Mouse (Mus musculus) monocyte, adult 5-6 weeks (primary cell): ENCODE data around the gene Akap7. TPM values are rescaled to one million over a fixed set of nuclear protein-coding genes. Genes with fewer than 3 reads are reported as not detected.

ENCODE experiments used
- ATAC-seq: fragments of 153-309, 156-312 bp; replicated peaks from 2 replicates; pipeline ENCODE4 v1.8.0; 2017; ENCODE audit warnings: mild to moderate bottlenecking; ENCODE audit not compliant: low TSS enrichment, insufficient number of reproducible peaks, severe bottlenecking, poor library complexity, low FRiP score
- total RNA-seq: library from RNA; stranded (forward); fragments of 200-1000, 200-491, 200-594 nt; gene quantifications from 3 replicates; pipeline ENCODE4 v1.2.3, GENCODE M21; 2017

The Akap7 gene
- total RNA-seq, 1 experiment from 2014 or later: 22.7 TPM

DNA sequence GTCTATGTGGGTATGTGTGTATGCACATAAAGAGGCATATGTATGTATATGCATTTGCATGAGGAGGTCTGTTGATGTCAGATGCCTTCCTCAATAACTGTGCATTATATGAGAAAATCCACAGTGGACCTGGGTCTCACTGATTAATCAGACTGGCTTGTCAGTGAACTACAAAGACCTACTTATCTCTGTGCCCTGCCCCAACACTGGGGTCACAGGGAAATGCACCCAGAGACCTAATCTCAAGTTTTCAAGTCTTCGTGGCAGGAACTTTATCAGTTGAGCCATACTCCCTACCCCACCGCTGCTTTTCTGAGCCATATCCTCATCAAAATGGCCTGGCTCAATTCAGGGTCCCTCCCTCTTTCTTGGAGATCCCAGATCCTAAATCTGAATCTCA is 146.0 kb downstream of the Akap7 start:
- no peak for ATAC-seq

DNA sequence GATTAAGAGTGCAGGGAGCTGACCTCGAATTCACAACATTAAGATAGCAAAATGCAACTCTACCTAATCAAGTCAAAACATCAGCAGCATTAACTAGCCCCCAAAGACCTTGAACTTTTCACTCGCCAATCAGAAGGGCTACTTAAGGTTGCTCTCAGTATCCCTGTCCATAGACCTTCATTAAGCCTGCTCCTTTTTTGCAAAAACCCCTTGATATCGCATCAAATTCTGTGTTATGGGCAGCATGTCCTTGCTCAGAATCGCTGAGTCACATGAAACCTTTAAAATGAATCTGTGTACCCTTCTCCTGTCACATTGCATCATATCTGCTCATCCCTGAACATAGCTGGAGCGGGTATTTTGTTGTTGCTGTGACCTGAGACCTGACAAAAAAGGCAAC is 149.0 kb downstream of the Akap7 start:
- no peak for ATAC-seq

DNA sequence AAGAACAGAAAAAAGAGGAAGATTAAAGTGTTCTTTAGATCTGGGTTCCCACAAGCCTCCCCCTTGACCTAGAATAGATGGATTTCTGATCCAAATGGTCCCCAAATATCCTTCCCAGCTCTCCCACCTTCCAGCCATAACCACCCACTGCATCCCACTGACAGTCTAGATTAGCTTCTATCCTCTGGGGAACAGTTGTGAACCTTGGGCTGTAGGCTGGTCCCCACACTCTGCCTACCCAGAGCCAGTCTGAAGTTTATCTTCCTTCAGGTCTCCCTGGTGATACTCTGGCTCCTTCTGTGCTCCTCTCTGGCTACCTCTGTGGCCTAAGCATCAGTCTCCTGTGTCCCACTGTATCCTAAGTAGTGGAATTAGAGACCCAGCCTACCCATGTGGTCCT is 150.3 kb downstream of the Akap7 start:
- ATAC-seq: no peak

DNA sequence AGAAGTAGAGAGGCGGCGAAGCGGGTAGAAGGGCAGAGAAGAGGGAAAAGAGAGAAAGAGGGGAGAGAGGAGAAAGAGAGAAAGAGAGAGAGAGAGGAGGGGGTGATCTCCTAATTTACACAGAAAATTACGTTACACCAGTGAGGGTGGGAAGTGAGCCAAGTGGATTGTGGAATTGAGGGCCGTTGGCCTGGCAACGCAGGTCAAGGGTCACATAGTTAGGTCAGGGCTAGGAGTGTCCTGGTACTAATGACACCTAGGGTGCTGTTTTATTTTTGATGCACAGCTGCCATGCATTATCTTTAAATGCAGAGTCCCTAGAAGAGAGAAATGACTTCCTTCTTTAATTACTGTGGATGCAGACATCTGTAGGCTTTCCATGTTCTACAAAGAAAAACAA is 153.4 kb downstream of the Akap7 start:
- ATAC-seq: no peak

DNA sequence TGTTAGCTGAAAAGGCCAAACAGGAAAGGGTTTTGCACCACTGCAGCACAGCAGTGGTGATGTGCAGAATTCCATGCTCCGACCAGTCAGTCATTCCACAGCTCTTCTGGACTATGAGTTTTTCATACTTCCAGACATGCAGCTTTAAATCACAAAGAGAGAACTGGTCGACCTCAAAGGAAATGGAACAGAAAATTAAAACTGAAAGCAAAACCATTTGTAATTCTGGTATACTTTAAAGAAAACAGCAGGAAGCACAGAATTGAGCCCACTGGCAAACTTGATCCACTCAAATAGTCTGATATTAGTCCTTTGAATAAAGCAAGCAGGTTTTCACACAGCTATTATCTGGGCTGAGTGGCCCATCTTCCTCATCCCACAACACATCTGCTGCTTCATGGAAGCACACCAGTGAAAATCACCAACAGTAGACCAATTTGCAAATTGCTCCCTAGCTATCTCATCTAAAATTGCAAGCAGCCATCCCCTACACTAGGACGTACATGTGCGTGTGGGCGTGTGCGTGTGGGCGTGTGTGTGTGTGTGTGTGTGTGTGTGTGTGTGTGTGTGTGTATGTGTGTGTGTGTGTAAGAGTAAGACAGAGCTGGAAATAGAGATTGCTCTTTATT is 156.4 kb downstream of the Akap7 start:
- no peak for ATAC-seq

DNA sequence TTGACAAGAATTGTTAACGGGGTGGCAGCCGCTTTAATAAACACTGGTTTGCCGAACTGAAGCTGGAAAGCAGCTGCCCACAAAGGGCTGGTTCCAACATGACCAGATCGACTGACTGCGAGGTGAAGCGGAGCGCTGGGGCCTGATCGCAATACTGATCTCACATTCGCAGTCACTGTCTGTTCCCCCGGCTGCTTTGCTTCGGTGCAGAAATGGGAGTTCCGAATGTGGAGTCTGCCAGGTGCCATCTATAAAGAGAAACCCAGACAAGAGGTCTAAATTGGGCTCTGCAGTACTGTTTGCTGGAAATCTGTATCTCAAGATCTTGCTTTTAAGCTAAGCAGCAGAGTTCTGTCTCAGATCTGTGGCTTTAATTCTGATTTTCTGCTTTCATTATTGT is 161.8 kb downstream of the Akap7 start:
- no peak for ATAC-seq

DNA sequence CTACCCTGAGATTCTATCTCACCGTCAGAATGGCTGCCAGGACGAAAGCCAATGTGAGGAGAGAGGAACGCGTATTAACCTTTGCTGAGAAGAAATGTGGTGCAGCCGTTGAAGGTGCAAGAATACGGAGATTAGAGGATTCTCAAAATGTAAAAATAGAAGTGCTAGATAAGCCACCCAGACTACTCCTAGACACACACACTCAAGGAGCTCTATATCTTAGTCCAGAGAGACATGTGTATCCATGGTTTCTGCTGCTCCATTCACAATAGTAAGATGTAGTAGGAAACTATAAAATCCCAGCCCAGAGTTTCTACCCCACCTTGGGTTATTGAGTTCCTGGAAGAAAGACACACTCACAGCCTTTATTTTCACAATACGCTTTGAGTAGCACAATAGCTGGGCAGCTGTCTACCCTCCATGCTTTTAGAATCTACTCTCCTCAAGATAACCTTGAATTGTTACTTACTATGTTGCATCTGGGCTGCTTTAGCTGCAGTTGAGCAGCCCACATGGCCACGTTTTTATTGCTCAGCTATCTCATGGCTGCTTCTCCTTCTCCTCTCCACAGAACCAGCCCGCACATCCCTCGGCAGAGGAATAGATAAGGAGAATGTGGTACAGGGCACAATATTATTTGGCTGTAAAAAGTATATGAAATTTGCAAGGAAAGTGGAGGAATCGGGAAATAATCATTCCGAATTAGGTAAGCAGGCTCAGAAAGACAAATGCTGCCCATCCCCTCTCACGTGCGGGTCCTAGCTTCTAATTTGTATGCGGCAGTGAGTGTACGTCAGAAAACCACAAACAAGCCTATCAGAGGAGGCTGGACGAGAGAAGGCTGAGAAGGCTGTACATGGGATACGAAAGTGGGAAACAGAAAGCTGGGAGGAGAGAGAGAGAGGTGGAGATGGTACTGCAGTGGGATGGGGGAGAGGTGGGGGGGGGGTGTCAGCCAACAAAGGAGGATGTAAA is 162.6 kb downstream of the Akap7 start:
- ATAC-seq: no peak

DNA sequence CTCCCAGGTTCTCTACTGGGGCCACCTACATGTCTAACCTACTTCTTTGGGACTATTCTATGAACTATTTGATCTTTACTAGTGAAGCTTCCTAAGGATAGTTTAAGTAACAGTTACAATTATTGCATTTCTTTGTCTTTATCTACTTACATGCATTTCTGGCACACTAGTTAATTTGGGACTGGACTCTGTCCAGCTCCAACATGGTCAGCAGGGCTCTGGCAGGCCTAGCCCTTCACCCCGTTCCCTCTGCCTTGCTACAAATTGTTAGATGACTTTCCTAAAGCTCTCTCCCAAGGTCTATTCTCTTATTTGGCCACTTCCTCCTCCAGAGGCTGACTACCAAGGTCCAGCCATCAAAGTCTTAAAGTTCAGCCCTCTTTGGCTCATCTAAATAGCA is 165.9 kb downstream of the Akap7 start:
- ATAC-seq: no peak

DNA sequence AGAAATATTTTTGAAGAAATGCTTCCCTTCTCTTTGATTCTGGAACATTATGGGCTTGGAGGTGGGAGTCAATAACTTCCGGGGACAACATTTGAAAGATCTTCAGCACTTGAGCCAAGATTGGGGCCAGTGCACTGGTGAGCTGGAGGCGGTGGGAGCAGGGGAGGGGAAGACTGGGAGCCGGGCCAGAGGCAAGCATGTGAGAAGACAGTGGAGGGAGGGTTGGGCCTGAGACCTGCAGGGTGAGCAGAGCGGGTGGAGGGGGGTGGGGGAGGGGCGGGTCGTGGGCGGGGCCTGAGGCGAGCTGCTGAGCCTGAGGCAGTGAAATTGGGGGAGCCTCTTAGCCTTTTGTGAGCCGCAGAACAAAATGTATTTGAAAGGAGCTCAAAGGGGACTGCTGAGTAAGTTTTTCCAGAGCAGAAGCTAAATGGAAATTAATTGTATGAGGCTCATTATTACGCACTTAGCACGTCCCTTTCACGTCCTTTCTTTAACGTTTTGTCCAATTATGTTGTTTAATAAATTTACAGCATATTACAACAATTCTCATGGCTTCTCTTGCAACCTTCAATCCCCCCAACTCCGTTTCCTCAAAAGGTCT is 167.4 kb downstream of the Akap7 start:
- no peak for ATAC-seq

DNA sequence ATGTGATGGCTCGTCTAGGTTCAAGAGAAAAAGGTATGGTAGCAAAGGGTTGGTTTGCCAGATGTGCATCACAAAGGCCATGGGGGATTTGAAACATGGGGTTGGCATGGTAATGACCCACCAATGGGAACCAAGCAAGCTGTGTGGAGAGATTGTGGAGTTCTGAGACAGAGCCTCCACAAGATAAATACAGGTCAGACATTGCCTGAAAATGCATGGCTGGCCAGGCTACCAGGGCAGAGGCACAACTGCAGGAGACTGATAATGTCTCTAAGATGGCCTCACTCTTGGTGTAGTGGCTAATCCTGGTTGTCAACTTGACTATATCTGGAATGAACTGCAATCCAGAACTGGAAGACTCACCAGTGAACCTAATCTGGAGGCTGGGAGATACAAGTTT is 174.1 kb downstream of the Akap7 start:
- ATAC-seq: no peak

DNA sequence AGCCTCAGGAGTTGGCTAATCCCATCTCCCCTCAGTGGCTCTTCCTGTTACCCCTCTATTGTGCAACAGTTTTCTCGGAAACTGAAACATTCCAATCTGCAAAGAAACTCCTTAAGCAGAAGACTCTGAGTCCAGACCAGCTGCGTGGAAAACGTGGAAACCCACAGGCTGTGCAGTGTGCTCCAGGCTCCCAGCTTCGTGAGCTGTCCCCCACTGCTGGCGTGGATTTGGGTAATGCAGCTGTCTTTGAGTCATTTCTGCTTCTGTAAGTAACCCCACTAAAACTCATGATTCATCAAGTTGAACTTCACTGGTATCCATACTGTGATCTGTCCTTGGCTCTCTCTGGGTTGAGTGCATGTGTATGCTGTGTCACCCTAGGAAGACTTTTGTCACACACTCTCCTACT is 179.2 kb downstream of the Akap7 start:
- ATAC-seq: no peak

DNA sequence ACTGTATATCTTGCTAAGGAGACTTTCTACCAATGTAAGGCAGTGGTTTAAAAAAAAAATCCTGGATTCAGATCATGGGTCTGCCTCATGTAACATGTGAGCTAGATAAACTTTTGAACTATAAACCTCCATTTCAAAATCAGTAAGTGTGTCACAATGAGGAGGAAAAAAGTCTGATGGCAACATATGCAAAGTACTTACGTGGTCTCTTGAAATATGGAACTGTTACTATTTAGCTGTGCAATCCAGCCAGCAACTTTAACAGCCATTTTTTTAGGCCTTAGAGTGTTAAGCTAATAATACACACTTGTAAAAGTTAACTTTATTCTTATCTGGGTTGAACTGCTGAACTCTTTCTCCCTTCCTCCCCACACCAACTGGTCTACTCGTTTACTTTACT is 181.6 kb downstream of the Akap7 start:
- peak; percentile 81 for ATAC-seq

DNA sequence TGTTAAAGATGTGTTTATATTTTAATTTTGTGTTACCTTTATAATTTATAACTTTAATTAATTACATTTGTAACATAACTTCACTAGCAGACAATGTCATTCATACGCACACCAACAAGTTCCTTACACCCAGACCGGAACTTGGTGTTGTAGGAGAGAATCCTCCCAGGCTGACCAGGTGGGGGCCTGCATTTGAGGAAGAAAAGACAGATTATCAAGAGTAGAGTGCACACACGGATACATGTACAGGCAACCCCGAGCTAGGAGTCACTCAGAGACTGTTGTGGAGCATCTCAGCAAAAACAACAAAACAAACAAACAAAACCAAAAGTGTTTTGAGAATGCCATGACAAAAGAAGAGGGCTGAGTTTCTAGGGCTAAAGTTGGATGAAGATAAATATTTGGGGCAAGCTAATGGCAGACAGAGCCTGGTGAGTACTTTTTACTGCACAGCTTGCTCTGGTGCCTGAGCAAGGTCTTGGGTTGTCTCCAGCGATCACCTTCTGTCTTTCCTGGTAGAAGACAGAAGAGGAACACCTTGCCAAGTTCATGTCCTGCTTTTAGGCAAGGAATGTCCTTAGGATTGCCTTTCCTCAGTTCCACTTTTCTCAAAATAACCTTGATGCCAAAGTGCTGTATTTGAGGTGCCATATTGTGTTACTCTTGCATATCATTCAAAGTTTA is 186.7 kb downstream of the Akap7 start:
- ATAC-seq: no peak

Other genes starting within 250 kb of the Akap7 start
- 77.6 to 105 TPM (median 100 TPM) in 3 replicates for gene Epb41l2, start 51.9 kb upstream of the Akap7 start, total RNA-seq
- not detected in 3 replicates for gene Smlr1, start 228.4 kb upstream of the Akap7 start, total RNA-seq